Mouse (Mus musculus) hindlimb bud, embryonic 11.5 days (tissue): Measurements from ENCODE around the gene Mapkap1.

Source experiments
- DNase-seq: peaks from one replicate; pipeline ENCODE4 v3.0.0-alpha.2; 2012; ENCODE audit warnings: low read depth, low spot score; ENCODE audit errors: extremely low spot score

Mapkap1 gene

GRCm38 (mm10) chr2:34570378-34570777, 163.8 kb downstream of the Mapkap1 start:
- DNase-seq: no peak

GRCm38 (mm10) chr2:34571096-34571495, 164.5 kb downstream of the Mapkap1 start:
- no peak for DNase-seq

- peak; percentile 63 for DNase-seq
Observed at GRCm38 (mm10) chr2:34573073-34573472, 166.5 kb downstream of the Mapkap1 start.

DNA sequence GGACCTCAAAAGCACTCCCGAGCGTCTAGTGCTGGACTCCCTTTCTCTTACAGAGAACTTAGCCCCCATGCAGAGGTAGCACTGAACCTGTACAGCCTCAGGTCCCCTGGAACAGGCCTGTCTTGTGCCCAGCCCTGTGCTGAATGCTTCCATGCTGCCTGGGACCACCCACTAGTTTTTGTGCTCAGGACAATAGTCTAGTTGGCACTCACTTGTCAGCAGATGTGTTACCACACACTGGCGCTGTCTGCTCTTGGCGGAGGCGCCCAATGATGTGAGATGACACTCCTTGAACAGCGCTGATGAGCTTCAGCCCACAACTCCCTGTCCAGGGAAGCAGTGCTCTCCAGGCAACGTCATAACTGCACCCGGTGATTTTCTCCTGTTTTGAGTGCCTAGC, 182.0 kb downstream of the Mapkap1 start:
- no peak for DNase-seq

- no peak for DNase-seq
Observed at GRCm38 (mm10) chr2:34591721-34592360, 185.3 kb downstream of the Mapkap1 start.

GRCm38 (mm10) chr2:34592361-34592960, 185.9 kb downstream of the Mapkap1 start:
- no peak for DNase-seq

DNA sequence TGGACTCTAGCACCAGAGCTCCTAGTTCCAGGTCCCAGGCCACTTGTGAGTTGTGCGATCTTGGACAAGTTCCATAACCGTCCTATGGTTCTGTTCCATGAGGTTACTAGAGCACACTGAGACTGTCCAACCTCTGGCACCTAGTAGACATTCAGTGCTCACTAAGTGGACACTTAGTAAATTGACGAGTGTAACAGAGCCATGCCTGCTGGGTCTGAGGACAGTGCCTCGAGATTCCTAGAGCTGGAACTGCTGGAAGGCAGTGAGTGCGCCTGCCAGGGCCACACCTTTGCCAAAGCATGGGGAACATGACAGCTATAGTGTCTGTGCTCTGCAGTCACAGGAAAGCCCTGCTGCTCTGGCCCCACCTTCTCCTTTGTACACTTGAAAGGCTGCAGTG, 187.4 kb downstream of the Mapkap1 start:
- no peak for DNase-seq

- DNase-seq: no peak
Observed at GRCm38 (mm10) chr2:34599606-34600255, 193.2 kb downstream of the Mapkap1 start.

DNA sequence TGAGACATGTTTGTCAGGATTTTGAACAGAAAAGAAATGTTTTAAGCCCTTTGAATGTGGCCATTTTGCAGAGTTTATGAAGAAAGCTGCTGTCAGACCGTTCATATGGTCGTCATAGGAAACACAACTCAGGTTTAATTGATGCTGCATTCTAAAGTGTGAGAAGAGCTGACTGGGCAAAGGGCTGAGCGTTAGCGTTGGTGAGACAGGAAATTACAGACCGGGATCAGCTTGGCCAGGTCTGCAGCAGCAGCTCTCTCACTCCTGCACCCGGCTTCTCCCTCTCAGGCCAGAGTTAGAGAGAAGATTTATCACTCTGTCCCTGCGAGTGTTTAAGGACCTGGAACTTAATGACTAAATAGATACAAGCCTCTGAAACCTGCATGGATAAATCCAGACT, 194.2 kb downstream of the Mapkap1 start:
- DNase-seq: no peak

DNA sequence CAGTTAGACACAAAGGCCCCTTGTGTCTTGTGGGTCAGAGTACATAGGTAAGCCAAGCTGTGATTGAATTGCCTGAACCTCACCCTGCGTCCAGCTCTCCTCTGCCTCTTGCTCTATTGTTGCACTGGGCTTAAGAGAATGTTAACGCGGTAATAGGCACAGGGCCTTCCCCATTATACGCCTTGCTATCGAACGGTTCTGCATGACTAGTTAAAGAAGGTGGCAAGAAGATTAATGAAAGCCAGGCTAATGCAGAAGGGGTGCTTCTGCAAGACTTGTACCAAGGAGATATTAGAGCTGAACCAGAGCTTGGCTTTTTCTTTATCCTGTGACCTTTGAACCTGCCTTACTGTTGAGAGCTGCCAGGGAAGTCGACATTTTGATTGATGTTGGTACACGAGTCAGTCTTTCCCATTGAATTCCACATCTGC, 195.6 kb downstream of the Mapkap1 start:
- no peak for DNase-seq

DNA sequence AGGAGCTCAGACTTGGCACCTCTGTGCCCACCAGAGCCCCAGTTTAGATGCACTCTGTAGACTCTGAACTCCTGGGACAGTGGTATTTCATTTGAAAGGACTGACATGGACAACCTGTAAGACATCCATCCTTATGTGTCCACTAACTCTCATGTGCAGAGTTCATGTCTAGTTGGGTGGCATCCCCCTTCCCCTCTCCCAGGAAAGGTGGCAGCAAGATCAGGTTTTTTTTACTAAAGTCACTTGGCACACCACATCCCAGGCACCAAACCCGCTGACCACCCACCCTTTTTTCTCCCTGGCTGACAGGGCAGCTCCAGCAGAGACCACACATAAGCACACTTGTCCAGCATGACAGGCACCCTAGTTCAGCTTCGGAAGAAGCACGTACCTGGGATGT, 196.3 kb downstream of the Mapkap1 start:
- DNase-seq: no peak

- DNase-seq: no peak
Observed at GRCm38 (mm10) chr2:34603653-34604214, 197.2 kb downstream of the Mapkap1 start.

DNA sequence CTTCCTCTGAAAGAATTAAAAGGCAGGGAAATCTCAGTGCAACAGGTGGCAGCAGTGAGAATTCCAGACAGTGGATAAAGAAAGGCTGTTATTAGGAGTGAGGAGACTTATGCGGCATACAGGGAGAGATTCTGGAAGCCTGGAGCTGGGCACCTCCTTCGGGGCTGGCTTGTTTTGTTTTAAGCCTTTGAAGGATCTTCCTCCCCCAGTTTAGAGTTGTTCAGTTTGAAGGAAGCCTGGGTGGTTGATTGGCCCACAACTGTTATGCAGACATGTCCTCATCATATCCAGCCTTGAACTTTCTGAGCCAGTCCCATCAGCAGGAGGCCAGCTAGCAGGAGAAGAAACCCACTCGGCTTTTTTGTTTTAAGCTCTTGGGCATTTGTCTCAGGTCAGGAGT, 198.5 kb downstream of the Mapkap1 start:
- no peak for DNase-seq

GRCm38 (mm10) chr2:34608917-34609316, 202.3 kb downstream of the Mapkap1 start:
- no peak for DNase-seq

GRCm38 (mm10) chr2:34609516-34609915, 202.9 kb downstream of the Mapkap1 start:
- DNase-seq: no peak

- no peak for DNase-seq
Observed at GRCm38 (mm10) chr2:34620778-34621415, 214.3 kb downstream of the Mapkap1 start.

- no peak for DNase-seq
Observed at GRCm38 (mm10) chr2:34621485-34621884, 214.9 kb downstream of the Mapkap1 start.

DNA sequence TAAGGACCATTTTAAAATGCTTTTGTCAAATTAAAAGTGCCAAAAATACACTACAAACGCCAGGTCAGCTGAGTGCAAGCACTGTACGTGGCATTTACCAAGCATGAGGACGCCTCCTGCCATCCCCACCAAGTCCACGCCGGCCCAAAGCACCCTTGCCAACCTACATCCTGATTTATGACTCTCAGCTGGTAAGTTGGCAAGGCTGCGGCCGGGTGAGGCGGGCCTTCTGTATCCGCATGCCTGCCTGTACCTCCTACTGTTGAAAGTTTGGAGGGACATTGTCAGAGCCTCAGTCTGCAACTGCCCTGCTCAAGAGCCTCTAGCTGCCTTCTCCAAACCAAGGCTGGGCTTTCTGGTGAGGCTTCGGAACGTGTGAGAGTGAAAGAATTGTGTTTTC, 215.9 kb downstream of the Mapkap1 start:
- no peak for DNase-seq

- DNase-seq: no peak
Observed at GRCm38 (mm10) chr2:34623181-34623580, 216.6 kb downstream of the Mapkap1 start.

- DNase-seq: no peak
Observed at GRCm38 (mm10) chr2:34624076-34624475, 217.5 kb downstream of the Mapkap1 start.
